Mouse (Mus musculus): Measurements from ENCODE around the gene Oprd1.

Oprd1 gene

DNA sequence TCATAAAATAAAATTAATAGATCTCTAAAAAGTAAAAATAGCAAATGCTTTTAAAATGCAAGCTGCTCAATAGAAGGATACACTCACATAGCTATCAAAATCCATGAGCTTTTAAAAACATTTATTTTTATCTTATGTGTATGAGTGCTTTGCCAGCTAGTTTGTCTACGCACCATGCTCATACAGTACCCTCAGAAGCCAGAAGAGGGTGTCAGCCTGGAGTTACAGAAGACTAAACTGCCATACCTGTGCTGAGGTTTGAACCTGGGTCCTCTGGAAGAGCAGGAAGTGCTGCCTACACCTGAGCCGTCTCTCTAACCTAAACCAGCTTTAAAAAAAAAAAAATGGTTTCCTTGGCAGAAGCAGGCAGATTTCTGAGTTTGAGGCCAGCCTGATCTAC, 5.6 kb downstream of the Oprd1 start:
- in situ Hi-C loops (cut with MboI; ENCODE audit: unreplicated experiment in 2 of 2) = no loop called here

GRCm38 (mm10) chr4:132137013-132137412, 7.3 kb downstream of the Oprd1 start:
- in situ Hi-C loops (cut with MboI; ENCODE audit: unreplicated experiment in 2 of 2) = no loop called here

GRCm38 (mm10) chr4:132133920-132134319, 10.4 kb downstream of the Oprd1 start:
- in situ Hi-C loops (cut with MboI; ENCODE audit: unreplicated experiment in 2 of 2) = no loop called here

DNA sequence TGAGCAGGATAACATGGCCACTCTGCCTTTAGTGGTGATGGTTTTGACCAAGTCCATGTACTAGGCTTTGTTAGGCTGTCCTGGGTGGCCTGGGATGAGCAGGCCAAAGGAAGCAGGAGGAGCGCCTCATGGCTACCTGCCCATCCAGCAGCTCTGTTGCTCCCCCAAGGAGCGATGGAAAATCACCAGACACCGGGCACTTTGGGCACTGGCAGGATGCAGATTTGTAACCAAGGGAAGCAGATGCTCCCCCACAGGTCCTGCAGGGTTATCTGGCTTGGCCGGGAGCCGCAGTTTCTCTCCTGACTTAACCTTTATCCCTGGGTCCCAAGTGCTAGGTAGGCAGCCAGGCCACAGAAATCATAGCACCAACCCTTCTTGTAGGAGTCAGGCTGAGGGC, 10.9 kb downstream of the Oprd1 start:
- in situ Hi-C loops (cut with MboI; ENCODE audit: unreplicated experiment in 2 of 2) = no loop called here

- in situ Hi-C loops (cut with MboI; ENCODE audit: unreplicated experiment in 2 of 2) = no loop called here
Observed at GRCm38 (mm10) chr4:132132297-132132696, 12.0 kb downstream of the Oprd1 start.

- in situ Hi-C loops (cut with MboI; ENCODE audit: unreplicated experiment in 2 of 2) = no loop called here
Observed at GRCm38 (mm10) chr4:132131790-132132189, 12.5 kb downstream of the Oprd1 start.

- in situ Hi-C loops (cut with MboI; ENCODE audit: unreplicated experiment in 2 of 2) = no loop called here
Observed at GRCm38 (mm10) chr4:132131116-132131515, 13.2 kb downstream of the Oprd1 start.

GRCm38 (mm10) chr4:132130645-132131044, 13.6 kb downstream of the Oprd1 start:
- in situ Hi-C loops (cut with MboI; ENCODE audit: unreplicated experiment in 2 of 2) = no loop called here

- in situ Hi-C loops (cut with MboI; ENCODE audit: unreplicated experiment in 2 of 2) = no loop called here
Observed at GRCm38 (mm10) chr4:132130134-132130533, 14.2 kb downstream of the Oprd1 start.

DNA sequence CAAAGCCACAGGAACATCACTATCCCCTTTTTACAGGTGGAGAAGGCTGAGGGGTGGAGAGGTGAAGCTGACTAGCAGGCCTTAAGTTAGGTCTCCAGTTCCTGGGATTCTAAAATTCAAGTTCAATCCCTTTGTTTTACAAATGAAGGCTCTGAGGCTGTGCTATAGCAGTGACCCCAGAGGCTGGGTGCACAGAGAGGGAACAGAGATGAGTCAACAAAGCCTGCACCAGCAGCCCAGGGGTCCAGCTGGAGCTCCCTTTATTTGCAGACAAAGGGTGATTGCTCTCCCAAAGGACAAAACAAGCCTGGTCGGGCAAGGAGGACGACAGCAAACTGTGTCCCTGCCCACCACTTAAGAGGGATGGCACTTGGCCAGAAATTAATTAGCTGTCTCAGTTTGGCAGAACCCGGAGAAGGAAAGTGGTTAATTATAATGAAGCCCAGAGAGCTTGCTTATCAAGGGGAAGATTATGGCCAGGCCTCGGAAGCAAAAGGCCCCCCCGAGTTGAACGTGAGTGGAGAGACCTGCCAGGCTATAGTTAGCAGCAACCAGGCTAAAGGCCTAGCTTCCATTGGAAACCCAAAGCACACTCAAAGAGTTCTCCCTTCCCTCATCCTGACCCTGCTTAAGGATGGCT, 15.2 kb downstream of the Oprd1 start:
- in situ Hi-C loops (cut with MboI; ENCODE audit: unreplicated experiment in 2 of 2) = no loop called here

DNA sequence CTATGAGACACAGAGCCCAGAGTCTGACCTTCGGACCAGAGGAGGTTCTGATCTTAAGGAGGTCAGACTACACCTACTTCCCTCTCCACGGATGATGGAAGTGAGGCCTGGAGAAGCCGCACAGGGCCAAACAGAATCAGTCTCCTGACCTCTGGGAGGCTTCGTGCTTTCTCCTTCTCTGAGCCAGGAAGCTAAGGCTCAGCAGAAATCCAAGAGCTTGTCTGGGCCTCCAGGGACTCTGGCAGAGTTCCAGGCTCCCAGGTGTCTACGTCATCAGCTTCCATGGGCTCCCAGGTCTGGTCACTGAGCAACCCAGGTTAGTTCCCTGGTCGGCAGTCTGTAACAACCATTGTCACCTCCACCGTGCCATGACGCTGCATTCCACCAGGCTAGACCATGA, 17.2 kb downstream of the Oprd1 start:
- in situ Hi-C loops (cut with MboI; ENCODE audit: unreplicated experiment in 2 of 2) = no loop called here

DNA sequence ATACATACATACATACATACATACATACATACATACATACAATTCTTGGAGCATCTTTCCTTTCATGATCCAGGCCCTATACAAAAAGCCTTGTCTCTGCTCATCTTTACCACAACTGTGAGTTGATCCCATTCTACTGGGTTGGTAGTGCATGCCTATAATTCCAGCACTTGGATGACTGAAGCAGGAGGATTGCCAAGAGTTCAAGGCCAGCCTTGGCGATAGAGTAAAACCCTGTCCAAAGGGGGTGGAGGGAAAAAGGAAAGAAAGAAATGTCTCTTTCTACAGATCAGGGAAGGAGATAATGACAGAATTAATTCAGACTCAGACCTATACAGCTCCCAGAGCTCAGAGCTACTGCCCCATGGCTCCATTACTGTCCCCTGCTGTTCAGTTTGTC, 21.1 kb downstream of the Oprd1 start:
- in situ Hi-C loops (cut with MboI; ENCODE audit: unreplicated experiment in 2 of 2) = no loop called here

- in situ Hi-C loops (cut with MboI; ENCODE audit: unreplicated experiment in 2 of 2) = no loop called here
Observed at GRCm38 (mm10) chr4:132121674-132122073, 22.6 kb downstream of the Oprd1 start.

GRCm38 (mm10) chr4:132119566-132119965, 24.7 kb downstream of the Oprd1 start:
- in situ Hi-C loops (cut with MboI; ENCODE audit: unreplicated experiment in 2 of 2) = no loop called here

DNA sequence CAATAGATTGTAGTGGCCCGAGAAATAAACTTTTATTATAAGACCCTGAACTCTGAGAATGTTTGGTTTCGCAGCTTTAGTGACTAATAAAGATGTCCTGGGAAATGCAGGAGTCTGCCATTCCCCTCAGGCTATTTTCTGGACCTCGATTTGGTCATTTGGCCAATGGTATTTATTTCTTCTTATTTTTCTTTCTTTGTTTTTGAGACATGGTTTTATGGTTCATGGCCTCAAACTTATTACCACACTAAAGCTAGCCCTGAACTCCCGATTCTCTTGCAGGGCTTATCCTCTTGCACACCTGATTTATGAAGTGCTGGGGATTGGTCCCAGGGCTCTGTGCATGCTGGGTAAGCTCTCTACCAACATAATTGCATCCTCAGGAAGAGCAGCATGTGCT, 28.0 kb downstream of the Oprd1 start:
- in situ Hi-C loops (cut with MboI; ENCODE audit: unreplicated experiment in 2 of 2) = no loop called here

DNA sequence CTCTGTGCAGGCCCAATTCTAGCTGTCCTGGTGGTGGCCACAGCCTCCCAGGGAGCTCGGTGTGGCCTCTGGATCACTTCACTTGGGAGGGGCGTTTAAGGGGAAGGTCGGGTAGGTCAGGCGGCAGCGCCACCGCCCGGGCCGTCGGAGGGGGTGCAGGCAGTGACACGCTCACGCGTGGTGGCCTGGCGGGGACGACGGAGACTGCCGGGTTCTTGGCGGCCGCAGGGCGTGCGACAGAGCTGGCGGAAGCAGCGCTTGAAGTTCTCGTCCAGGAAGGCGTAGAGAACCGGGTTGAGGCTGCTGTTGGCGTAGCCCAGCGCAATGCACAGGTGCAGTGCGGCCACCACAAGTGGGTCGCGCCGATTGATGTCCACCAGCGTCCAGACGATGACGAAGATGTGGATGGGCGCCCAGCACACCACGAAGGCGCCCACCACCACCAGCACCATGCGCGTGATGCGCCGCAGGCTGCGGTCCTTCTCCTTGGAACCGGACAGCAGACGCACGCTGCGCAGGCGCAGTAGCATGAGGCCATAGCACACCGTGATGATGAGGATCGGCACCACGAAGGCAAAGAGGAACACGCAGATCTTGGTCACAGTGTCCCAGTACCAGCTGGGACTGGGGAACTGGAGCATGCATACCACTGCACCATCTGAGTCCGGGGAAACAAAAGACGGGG, 30.7 kb downstream of the Oprd1 start:
- in situ Hi-C loops (cut with MboI; ENCODE audit: unreplicated experiment in 2 of 2) = no loop called here

DNA sequence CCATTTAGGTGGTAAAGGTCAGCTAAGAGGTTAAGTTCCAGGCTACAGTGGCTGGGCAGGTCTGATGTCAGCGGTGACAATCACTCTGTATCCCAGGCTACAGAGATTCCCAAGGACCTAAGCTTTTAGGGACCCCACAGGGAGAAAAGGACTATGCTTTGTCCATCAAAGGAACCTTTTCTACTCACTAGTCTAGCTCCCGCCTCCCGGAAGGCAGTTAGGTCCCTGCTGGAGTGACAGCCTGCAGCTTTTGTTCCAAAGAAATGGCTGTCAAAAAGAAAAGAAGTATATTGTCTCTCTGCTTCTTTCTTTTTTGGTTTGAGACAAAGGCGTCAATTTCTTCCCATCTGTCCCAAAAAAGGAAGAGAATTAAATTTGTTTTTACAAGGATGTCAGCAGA, 33.1 kb downstream of the Oprd1 start:
- in situ Hi-C loops (cut with MboI; ENCODE audit: unreplicated experiment in 2 of 2) = no loop called here

- in situ Hi-C loops (cut with MboI; ENCODE audit: unreplicated experiment in 2 of 2) = no loop called here
Observed at GRCm38 (mm10) chr4:132108221-132108620, 36.1 kb downstream of the Oprd1 start.

GRCm38 (mm10) chr4:132101152-132101551, 43.1 kb downstream of the Oprd1 start:
- in situ Hi-C loops (cut with MboI; ENCODE audit: unreplicated experiment in 2 of 2) = loop anchor here in 1 of 2 experiments (5.0 kb wide), 1 partner anchor 1144 kb away; no protein-coding TSS in a partner anchor

DNA sequence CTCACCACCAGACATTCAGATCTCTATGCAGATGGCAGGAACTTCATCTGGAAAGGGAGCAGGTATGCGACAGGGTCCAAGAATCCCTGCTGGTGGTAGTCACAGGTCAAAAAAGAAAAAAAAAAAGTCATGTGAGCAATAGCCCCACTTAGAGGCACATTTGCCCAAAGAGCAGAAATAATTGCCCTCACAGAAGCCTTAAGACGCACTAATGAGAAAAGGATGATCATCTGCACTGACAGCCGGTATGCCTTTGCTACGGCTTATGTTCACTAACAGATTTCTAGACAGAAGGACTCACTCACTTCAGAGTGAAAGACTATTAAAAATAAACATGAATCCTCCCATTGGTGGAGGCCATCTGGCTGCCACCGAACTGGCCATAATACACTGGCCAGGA, 44.7 kb downstream of the Oprd1 start:
- in situ Hi-C loops (cut with MboI; ENCODE audit: unreplicated experiment in 2 of 2) = loop anchor here in 1 of 2 experiments (10.0 kb wide), 1 partner anchor 75 kb away; no protein-coding TSS in a partner anchor

- in situ Hi-C loops (cut with MboI; ENCODE audit: unreplicated experiment in 2 of 2) = loop anchor here in 1 of 2 experiments (10.0 kb wide), 1 partner anchor 80 kb away; no protein-coding TSS in a partner anchor
Observed at GRCm38 (mm10) chr4:132095043-132095442, 49.2 kb downstream of the Oprd1 start.

DNA sequence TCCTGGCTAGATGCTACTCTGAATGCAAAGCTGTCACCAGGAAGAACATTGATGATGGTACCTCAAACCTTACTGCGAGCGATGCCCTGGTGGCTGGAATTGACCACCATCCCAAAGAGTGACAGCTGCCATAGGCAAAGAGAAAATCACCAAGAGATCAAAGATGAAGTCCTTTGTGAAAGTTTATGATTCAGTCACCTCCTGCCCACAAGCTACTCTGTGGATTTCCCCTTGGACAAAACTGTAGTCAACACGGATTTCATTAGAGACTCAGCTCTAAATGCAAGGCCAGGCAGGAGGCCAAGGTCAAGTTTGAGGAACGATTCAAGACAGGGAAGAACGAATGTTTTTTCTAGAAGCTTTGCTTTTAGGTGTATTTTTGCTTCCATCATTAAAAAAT, 50.4 kb downstream of the Oprd1 start:
- in situ Hi-C loops (cut with MboI; ENCODE audit: unreplicated experiment in 2 of 2) = loop anchor here (5.0 to 10.0 kb wide), 4 partner anchors 81 to 418 kb away; partner anchors contain the start of gene Sesn2 (in 1 of the 2)
